Mouse (Mus musculus): ENCODE results near the gene Vps45. TPM values are rescaled to one million over a fixed set of nuclear protein-coding genes. Genes with fewer than 3 reads are reported as not detected.

Gene Vps45
- polyA plus RNA-seq, 1 experiment from 2014 or later: 24.8 TPM

DNA sequence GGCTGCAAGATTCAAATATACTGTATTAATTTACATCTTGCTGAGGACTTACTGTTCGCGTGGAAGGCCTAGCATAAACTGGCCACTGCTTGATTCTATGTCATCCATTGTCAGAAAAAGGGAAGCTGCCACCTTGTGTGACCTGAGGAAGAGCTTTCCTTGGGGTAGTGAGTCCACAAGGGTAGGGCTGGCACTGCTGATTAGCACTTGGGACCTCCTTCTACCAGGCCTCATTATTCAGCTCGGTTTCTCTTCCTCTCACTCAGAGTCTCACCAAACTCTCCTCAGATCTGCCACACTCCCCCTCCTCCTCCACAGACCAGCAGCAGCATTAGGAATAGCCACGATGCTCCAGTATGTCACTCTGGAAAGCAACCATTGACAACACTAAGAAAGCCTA, 39.9 kb upstream of the Vps45 start:
- H3K36me3 ChIP-seq (ENCODE audit: control insufficient read depth, insufficient read depth, low read length): no peaks in the 10 kb centered on the region
- no peak overlapping the region for H3K4me2 ChIP-seq (ENCODE audit: low read depth, low read length, severe bottlenecking)
- 78% methylated on average over 4 of the region's 4 CpGs for WGBS
- no peak overlapping the region for H3K27ac ChIP-seq (ENCODE audit: low read depth, low read length)
- no peak overlapping the region for H3K9ac ChIP-seq (ENCODE audit: low read length)
- no peak overlapping the region for H3K4me3 ChIP-seq (ENCODE audit: low read depth, low read length)
- no peaks in the 10 kb centered on the region for H3K27me3 ChIP-seq (ENCODE audit: control insufficient read depth, insufficient read depth, low read length)
- peaks cover 2% of the 10 kb centered on the region; the same call in 1 of the 2 replicates for H3K4me1 ChIP-seq (replicated peaks; ENCODE audit: control insufficient read depth, insufficient read depth, low read length)
- DNase-seq (ENCODE audit: low spot score) (no peak), ATAC-seq (replicated peaks; ENCODE audit: low FRiP score) (no peak)
- no peaks in the 10 kb centered on the region for H3K9me3 ChIP-seq (ENCODE audit: control insufficient read depth, low read length)

DNA sequence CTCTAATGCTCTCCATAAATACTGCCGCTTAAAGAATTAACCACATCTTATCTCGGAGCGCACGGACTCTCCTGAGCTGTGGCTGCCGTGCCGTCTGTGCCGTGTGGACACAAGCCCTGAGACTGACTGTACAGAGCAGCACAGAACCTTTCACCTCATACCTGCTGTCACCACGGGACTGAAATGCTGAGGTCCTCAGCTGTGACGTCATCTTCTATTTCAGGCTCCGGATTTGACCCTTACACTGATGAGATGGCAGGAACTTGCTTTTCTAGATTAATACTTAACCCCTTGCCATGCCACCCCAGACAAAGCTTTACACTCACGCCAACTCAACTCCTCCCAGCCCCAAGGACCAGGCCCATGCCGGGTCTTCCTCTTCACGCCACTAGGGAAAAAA, 35.9 kb upstream of the Vps45 start:
- no peak overlapping the region for H3K4me2 ChIP-seq (ENCODE audit: low read depth, low read length, severe bottlenecking)
- WGBS: 91% methylated on average over 13 of the region's 13 CpGs
- no peak overlapping the region for H3K4me3 ChIP-seq (ENCODE audit: low read depth, low read length)
- DNase-seq (ENCODE audit: low spot score): no peak
- no peaks in the 10 kb centered on the region for H3K4me1 ChIP-seq (replicated peaks; ENCODE audit: control insufficient read depth, insufficient read depth, low read length)
- no peaks in the 10 kb centered on the region for H3K36me3 ChIP-seq (ENCODE audit: control insufficient read depth, insufficient read depth, low read length)
- no peaks in the 10 kb centered on the region for H3K9me3 ChIP-seq (ENCODE audit: control insufficient read depth, low read length)
- ATAC-seq (replicated peaks; ENCODE audit: low FRiP score): no peak
- H3K27ac ChIP-seq (ENCODE audit: low read depth, low read length): no peak overlapping the region
- no peak overlapping the region for H3K9ac ChIP-seq (ENCODE audit: low read length)
- no peaks in the 10 kb centered on the region for H3K27me3 ChIP-seq (ENCODE audit: control insufficient read depth, insufficient read depth, low read length)

DNA sequence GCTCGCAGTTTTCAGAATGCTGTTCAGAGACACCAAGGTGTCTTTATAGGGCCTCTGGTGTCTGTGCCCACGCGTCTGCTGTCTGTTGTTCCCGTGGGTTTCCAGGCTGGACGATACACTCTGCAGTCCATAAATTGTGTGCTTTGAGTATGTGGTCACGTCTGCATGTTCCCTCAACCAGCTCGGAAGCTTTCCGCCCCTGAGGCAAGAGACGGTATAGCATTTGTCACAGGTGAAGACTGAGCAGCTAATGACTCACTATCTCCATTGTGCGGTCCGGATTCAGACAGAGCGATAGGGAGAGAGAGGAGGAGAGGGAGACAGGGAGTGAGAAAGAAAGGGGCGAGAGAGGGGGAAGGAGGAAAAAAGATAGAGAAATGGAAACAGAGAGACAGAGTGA, 35.2 kb upstream of the Vps45 start:
- H3K9me3 ChIP-seq (ENCODE audit: control insufficient read depth, low read length): no peaks in the 10 kb centered on the region
- H3K4me1 ChIP-seq (replicated peaks; ENCODE audit: control insufficient read depth, insufficient read depth, low read length): no peaks in the 10 kb centered on the region
- H3K27ac ChIP-seq (ENCODE audit: low read depth, low read length): no peak overlapping the region
- no peaks in the 10 kb centered on the region for H3K27me3 ChIP-seq (ENCODE audit: control insufficient read depth, insufficient read depth, low read length)
- no peak overlapping the region for H3K9ac ChIP-seq (ENCODE audit: low read length)
- DNase-seq (ENCODE audit: low spot score) (no peak), ATAC-seq (replicated peaks; ENCODE audit: low FRiP score) (no peak)
- no peak overlapping the region for H3K4me2 ChIP-seq (ENCODE audit: low read depth, low read length, severe bottlenecking)
- WGBS: 72% methylated on average over 13 of the region's 13 CpGs
- no peaks in the 10 kb centered on the region for H3K36me3 ChIP-seq (ENCODE audit: control insufficient read depth, insufficient read depth, low read length)
- no peak overlapping the region for H3K4me3 ChIP-seq (ENCODE audit: low read depth, low read length)

DNA sequence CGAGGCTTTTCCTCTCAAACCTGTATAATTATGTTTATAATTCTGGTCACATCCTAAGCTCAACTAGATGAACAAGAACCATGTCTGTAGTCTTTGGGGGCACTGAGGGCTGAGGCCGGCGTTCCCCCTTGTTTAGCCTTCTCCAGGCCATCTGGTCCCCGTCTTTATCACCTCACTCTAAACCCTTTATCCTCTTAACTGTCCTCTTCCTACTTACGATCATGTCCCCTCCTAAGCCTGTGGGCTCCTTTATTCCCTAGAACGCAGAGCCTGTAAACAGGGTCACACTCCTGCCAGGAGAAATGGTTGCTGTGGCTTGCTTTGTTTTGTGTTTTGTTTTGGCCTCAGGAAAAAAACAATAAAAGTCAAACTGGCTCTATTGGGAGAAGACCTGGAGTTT, 33.7 kb upstream of the Vps45 start:
- Histone ChIP-seq H3K27me3 (ENCODE audit: control insufficient read depth, insufficient read depth, low read length) (no peaks in the 10 kb centered on the region), H3K9ac (ENCODE audit: low read length) (no peak overlapping the region), H3K4me3 (ENCODE audit: low read depth, low read length) (no peak overlapping the region), H3K9me3 (ENCODE audit: control insufficient read depth, low read length) (no peaks in the 10 kb centered on the region), H3K4me2 (ENCODE audit: low read depth, low read length, severe bottlenecking) (no peak overlapping the region), H3K27ac (ENCODE audit: low read depth, low read length) (no peak overlapping the region), H3K4me1 (replicated peaks; ENCODE audit: control insufficient read depth, insufficient read depth, low read length) (no peaks in the 10 kb centered on the region), H3K36me3 (ENCODE audit: control insufficient read depth, insufficient read depth, low read length) (no peaks in the 10 kb centered on the region)
- no peak for DNase-seq (ENCODE audit: low spot score)
- WGBS: 54% methylated on average over 6 of the region's 6 CpGs
- ATAC-seq (replicated peaks; ENCODE audit: low FRiP score): no peak

DNA sequence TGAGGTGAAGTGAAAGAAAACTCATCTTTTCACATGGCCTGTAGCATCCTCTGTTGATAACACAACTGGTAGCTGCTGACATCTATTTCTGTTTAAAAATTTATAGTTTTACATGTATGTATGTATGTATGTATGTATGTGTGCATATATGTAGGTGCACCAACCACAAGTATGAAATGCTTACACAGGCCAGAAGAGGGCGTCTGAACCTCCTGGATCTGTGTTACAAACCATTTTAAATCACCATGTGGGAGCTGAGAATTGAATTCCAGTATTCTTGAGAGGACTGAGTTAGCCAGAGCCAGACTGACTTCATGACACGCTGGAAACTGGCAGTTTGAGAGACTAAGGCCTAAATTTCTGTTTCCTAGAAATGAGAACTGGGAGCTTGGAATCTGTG, 32.9 kb upstream of the Vps45 start:
- Histone ChIP-seq H3K27ac (ENCODE audit: low read depth, low read length) (no peak overlapping the region), H3K4me1 (replicated peaks; ENCODE audit: control insufficient read depth, insufficient read depth, low read length) (no peaks in the 10 kb centered on the region), H3K27me3 (ENCODE audit: control insufficient read depth, insufficient read depth, low read length) (no peaks in the 10 kb centered on the region), H3K9me3 (ENCODE audit: control insufficient read depth, low read length) (no peaks in the 10 kb centered on the region), H3K4me2 (ENCODE audit: low read depth, low read length, severe bottlenecking) (no peak overlapping the region), H3K4me3 (ENCODE audit: low read depth, low read length) (no peak overlapping the region), H3K36me3 (ENCODE audit: control insufficient read depth, insufficient read depth, low read length) (no peaks in the 10 kb centered on the region), H3K9ac (ENCODE audit: low read length) (no peak overlapping the region)
- no peak for ATAC-seq (replicated peaks; ENCODE audit: low FRiP score)
- 75% methylated on average over 2 of the region's 2 CpGs for WGBS
- no peak for DNase-seq (ENCODE audit: low spot score)

DNA sequence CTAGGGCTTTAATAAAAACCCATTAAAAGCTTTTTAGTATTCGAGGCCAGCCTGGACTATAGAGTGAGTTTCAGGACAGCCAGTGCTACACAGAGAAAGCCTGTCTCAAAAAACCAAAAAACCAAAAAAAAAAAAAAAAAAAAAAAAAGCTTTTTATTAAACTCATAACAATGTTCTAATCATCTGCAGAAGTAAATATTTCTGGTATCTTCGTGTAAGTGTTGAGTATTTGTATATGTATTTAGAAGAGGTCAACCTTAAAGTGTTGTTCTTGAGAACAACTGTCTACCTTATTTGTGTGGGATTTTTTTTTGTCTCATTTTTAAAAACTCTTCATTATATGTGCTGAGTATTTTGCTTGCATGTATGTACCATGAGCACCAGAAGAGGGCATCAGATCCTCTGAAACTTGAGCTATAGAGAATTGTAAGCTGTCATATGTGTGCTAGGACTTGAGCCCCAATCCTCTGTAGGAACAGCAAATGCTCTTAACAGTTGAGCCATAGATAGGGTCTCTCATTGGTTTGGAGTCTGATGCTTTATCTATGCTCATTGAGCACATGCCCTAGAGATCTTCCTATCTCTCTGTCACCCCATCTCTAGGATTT, 31.7 kb upstream of the Vps45 start:
- Histone ChIP-seq H3K9me3 (ENCODE audit: control insufficient read depth, low read length) (no peaks in the 10 kb centered on the region), H3K27me3 (ENCODE audit: control insufficient read depth, insufficient read depth, low read length) (no peaks in the 10 kb centered on the region), H3K4me3 (ENCODE audit: low read depth, low read length) (no peak overlapping the region), H3K27ac (ENCODE audit: low read depth, low read length) (no peak overlapping the region), H3K9ac (ENCODE audit: low read length) (no peak overlapping the region), H3K4me1 (replicated peaks; ENCODE audit: control insufficient read depth, insufficient read depth, low read length) (no peaks in the 10 kb centered on the region), H3K36me3 (ENCODE audit: control insufficient read depth, insufficient read depth, low read length) (no peaks in the 10 kb centered on the region), H3K4me2 (ENCODE audit: low read depth, low read length, severe bottlenecking) (no peak overlapping the region)
- 71% methylated on average over 2 of the region's 2 CpGs for WGBS
- ATAC-seq (replicated peaks; ENCODE audit: low FRiP score) (no peak), DNase-seq (ENCODE audit: low spot score) (no peak)

DNA sequence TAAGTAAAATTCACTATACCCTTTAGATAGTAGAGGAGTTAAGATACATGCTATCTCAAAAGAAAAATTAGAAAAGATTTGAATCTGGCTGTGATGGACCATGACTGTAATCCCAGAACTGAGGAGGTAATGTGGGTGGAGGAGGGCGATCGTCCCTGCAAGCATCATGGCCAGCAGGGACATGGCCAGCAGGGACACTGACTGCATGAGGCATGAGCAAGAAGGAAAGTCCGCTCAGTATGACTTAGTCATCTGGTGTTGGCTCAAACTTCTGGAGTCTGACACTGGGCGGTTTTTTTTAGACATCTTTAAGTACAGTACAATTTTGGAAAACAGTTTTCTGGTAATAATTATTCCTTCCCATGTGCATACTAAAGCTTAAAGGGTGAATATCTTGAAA, 29.5 kb upstream of the Vps45 start:
- no peak for ATAC-seq (replicated peaks; ENCODE audit: low FRiP score)
- 83% methylated on average over 4 of the region's 4 CpGs for WGBS

DNA sequence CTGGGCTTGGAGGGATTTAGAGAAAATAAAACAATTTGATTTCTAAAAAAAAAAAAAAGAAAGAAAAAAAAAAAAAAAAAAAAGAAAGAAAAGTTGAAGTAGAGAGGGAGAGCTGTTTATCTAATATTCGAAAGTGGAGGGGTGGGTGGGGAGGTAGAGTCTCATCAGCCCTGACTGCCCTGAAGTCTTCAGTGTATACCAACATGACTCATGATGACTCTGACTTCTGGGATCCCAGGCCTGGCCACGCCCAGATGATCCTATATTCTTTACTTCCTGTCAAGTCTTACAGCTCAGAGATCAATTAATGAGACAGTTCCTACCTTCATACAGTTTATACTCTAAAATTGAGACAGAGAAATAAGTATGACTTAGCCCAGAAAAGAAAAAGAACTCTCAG, 29.0 kb upstream of the Vps45 start:
- WGBS: 71% methylated on average over 2 of the region's 2 CpGs
- no peaks in the 10 kb centered on the region for H3K36me3 ChIP-seq (ENCODE audit: control insufficient read depth, insufficient read depth, low read length)
- no peak overlapping the region for H3K9ac ChIP-seq (ENCODE audit: low read length)
- no peaks in the 10 kb centered on the region for H3K27me3 ChIP-seq (ENCODE audit: control insufficient read depth, insufficient read depth, low read length)
- no peak overlapping the region for H3K4me2 ChIP-seq (ENCODE audit: low read depth, low read length, severe bottlenecking)
- no peak for DNase-seq (ENCODE audit: low spot score)
- no peak overlapping the region for H3K4me3 ChIP-seq (ENCODE audit: low read depth, low read length)
- no peaks in the 10 kb centered on the region for H3K9me3 ChIP-seq (ENCODE audit: control insufficient read depth, low read length)
- no peaks in the 10 kb centered on the region for H3K4me1 ChIP-seq (replicated peaks; ENCODE audit: control insufficient read depth, insufficient read depth, low read length)
- no peak overlapping the region for H3K27ac ChIP-seq (ENCODE audit: low read depth, low read length)
- ATAC-seq (replicated peaks; ENCODE audit: low FRiP score): no peak

More for the DNA sequence above, 29.5 kb upstream of the Vps45 start:
- H3K27ac ChIP-seq (ENCODE audit: low read depth, low read length): no peak overlapping the region
- H3K4me3 ChIP-seq (ENCODE audit: low read depth, low read length): no peak overlapping the region
- H3K4me1 ChIP-seq (replicated peaks; ENCODE audit: control insufficient read depth, insufficient read depth, low read length): no peaks in the 10 kb centered on the region
- no peak for DNase-seq (ENCODE audit: low spot score)
- H3K9me3 ChIP-seq (ENCODE audit: control insufficient read depth, low read length): no peaks in the 10 kb centered on the region
- H3K9ac ChIP-seq (ENCODE audit: low read length): no peak overlapping the region
- H3K36me3 ChIP-seq (ENCODE audit: control insufficient read depth, insufficient read depth, low read length): no peaks in the 10 kb centered on the region
- no peak overlapping the region for H3K4me2 ChIP-seq (ENCODE audit: low read depth, low read length, severe bottlenecking)
- no peaks in the 10 kb centered on the region for H3K27me3 ChIP-seq (ENCODE audit: control insufficient read depth, insufficient read depth, low read length)

DNA sequence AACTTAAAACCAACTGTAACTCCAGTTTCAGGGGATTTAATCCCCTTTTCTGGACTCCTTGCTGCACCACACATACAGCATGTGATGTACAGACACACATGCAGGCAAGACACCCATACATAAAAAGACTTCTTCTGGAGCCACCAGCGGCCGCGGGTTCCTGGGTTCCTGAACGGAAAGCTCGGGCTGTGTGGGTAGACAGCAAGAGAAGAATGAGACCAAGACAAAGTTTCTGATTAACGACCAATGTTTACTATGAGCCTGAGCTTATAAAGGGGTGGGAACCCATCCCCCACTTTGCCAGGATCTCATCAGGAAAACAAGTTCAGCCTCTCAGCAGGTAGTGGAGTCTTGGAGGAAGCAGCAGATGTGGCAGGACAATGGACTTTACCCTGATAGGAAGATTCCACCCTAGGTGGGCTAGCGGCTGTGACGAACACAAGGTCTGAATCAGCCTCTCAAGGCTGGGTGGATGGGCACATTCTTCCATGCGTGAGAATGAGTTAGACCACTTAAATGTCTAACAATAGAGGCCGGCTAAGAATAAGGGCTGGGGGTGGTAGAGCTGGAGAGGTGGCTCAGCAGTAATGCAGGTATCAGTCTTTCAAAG, 26.0 kb upstream of the Vps45 start:
- H3K4me2 ChIP-seq (ENCODE audit: low read depth, low read length, severe bottlenecking): no peak overlapping the region
- no peaks in the 10 kb centered on the region for H3K9me3 ChIP-seq (ENCODE audit: control insufficient read depth, low read length)
- H3K9ac ChIP-seq (ENCODE audit: low read length): no peak overlapping the region
- H3K27me3 ChIP-seq (ENCODE audit: control insufficient read depth, insufficient read depth, low read length): no peaks in the 10 kb centered on the region
- WGBS: 78% methylated on average over 10 of the region's 10 CpGs
- H3K36me3 ChIP-seq (ENCODE audit: control insufficient read depth, insufficient read depth, low read length): no peaks in the 10 kb centered on the region
- DNase-seq (ENCODE audit: low spot score): no peak
- H3K4me1 ChIP-seq (replicated peaks; ENCODE audit: control insufficient read depth, insufficient read depth, low read length): no peaks in the 10 kb centered on the region
- H3K4me3 ChIP-seq (ENCODE audit: low read depth, low read length): no peak overlapping the region
- H3K27ac ChIP-seq (ENCODE audit: low read depth, low read length): no peak overlapping the region
- ATAC-seq (replicated peaks; ENCODE audit: low FRiP score): no peak
